In genomic region chr15:97411136-97411535, GRCm38 (mm10) we compare ENCODE assay signal across 32 mouse cellular contexts.
DNase-seq lines count a peak whose midpoint lies in the region; ATAC-seq and TF ChIP-seq lines count a peak whose summit lies in the region.
"Had no signal": no experiment of that assay in that cellular context is flagged by ENCODE, and none has a peak within 500 bp of the region (broad histone marks: within the 10 kb centered on the region; RNA-seq: fewer than 3 reads in every experiment).

No protein-coding gene starts in this region.

- 64% methylated on average over 2 of the region's 2 CpGs for WGBS in liver, embryonic 14.5 days (ENCODE audit: insufficient replicate concordance)

- intact Hi-C loops in gastrocnemius, adult 2 months (cut with DNase I): no loop called here
- intact Hi-C loops in gastrocnemius, postnatal 36 days (cut with DNase I): no loop called here
- intact Hi-C loops in left cerebral cortex, postnatal 14 days (cut with DNase I): loop anchor here (10.0 kb wide), 1 partner anchor 94 kb away; no protein-coding TSS in a partner anchor

- no peak overlapping the region for H3K4me3 ChIP-seq in gastrocnemius, adult 2 months
- no peak overlapping the region for H3K4me3 ChIP-seq in liver, embryonic 14.5 days (ENCODE audit: insufficient read depth in 1 of 2, low read depth in 2 of 2, low read length in 2 of 2)
- H3K4me3 ChIP-seq: embryonic facial prominence, embryonic 13.5 days; erythroblast, embryonic 14.5 days; forebrain, embryonic 12.5 days; hindbrain, embryonic 13.5 days; left cerebral cortex, adult 2 months; limb, embryonic 13.5 days; liver, embryonic 15.5 days; megakaryocyte, embryonic 14.5 days; midbrain, embryonic 15.5 days; neural tube, embryonic 15.5 days had no signal

- DNase-seq in gastrocnemius, adult 2 months: no peak
- DNase-seq in gastrocnemius, postnatal 36 days: no peak
- DNase-seq in liver, embryonic 14.5 days (ENCODE audit: low read depth in 3 of 3, low spot score in 3 of 3): no peak
- no peak for DNase-seq in liver
- DNase-seq in R1 (ENCODE audit: low read depth, low spot score): peak; percentile 61
- DNase-seq in splenic B cell, adult 2 months (ENCODE audit: low read depth, low spot score): peak; percentile 11
- DNase-seq in left cerebral cortex, postnatal 14 days (ENCODE audit: low spot score in 2 of 2): no peak
- DNase-seq: adrenal gland, postnatal 25 days; cerebellum, adult 11-12 months; cerebellum, adult 9-11 months; gastrocnemius, postnatal 14 days; heart, adult 11 months; heart, postnatal 4 days; kidney, adult 11 months; kidney, postnatal 14 days; lung, postnatal 4 days; right cerebral cortex, adult 18-20 months; spleen, adult 18-20 months; thymus, adult 2 months; thymus, postnatal 4 days had no signal

- peak; percentile 9; the same call in 1 of the 2 replicates for TF ChIP-seq CTCF in gastrocnemius, adult 2 months (IDR thresholded peaks at IDR 0.05)
- TF ChIP-seq CTCF in liver, embryonic 14.5 days (IDR thresholded peaks at IDR 0.05; ENCODE audit: low read depth): peak; percentile 45

- H3K4me2 ChIP-seq in liver, embryonic 14.5 days (ENCODE audit: low read depth): no peak overlapping the region
- H3K4me2 ChIP-seq: embryonic facial prominence, embryonic 13.5 days; forebrain, embryonic 12.5 days; heart, embryonic 11.5 days; hindbrain, embryonic 13.5 days; limb, embryonic 13.5 days; liver, embryonic 15.5 days; midbrain, embryonic 15.5 days; neural tube, embryonic 15.5 days had no signal

- H3K36me3 ChIP-seq in liver, embryonic 14.5 days (replicated peaks; ENCODE audit: control insufficient read depth, insufficient read depth, low read depth): no peaks in the 10 kb centered on the region
- no peaks in the 10 kb centered on the region for H3K36me3 ChIP-seq in splenic B cell, adult 2 months (ENCODE audit: control insufficient read depth, insufficient read depth, low read length, poor library complexity, severe bottlenecking)
- H3K36me3 ChIP-seq: embryonic facial prominence, embryonic 13.5 days; forebrain, embryonic 12.5 days; hindbrain, embryonic 13.5 days; limb, embryonic 13.5 days; liver, embryonic 15.5 days; midbrain, embryonic 15.5 days; neural tube, embryonic 15.5 days had no signal

- H3K9ac ChIP-seq in liver, embryonic 14.5 days (replicated peaks): no peak overlapping the region
- H3K9ac ChIP-seq: embryonic facial prominence, embryonic 13.5 days; forebrain, embryonic 12.5 days; hindbrain, embryonic 13.5 days; limb, embryonic 13.5 days; liver, embryonic 15.5 days; midbrain, embryonic 15.5 days; neural tube, embryonic 15.5 days had no signal

- H3K9me3 ChIP-seq in liver, embryonic 14.5 days (ENCODE audit: control insufficient read depth, low read length): no peaks in the 10 kb centered on the region
- H3K9me3 ChIP-seq: hindbrain, embryonic 13.5 days; liver, embryonic 15.5 days; midbrain, embryonic 15.5 days had no signal

- peaks cover 0 to 3% of the 10 kb centered on the region in 2 experiments; a peak in 2 of 4 replicates for H3K4me1 ChIP-seq in liver, embryonic 14.5 days (replicated peaks; ENCODE audit: control insufficient read depth in 2 of 2, insufficient read depth in 2 of 2, low read length in 1 of 2)
- H3K4me1 ChIP-seq: forebrain, embryonic 12.5 days; hindbrain, embryonic 13.5 days; liver, embryonic 15.5 days; megakaryocyte, embryonic 14.5 days; midbrain, embryonic 15.5 days had no signal

- no peak overlapping the region for H3K27ac ChIP-seq in gastrocnemius, adult 2 months
- H3K27ac ChIP-seq in liver, embryonic 14.5 days: no peak overlapping the region
- H3K27ac ChIP-seq: embryonic facial prominence, embryonic 13.5 days; forebrain, embryonic 12.5 days; hindbrain, embryonic 13.5 days; left cerebral cortex, adult 2 months; limb, embryonic 13.5 days; liver, embryonic 15.5 days; midbrain, embryonic 15.5 days; neural tube, embryonic 15.5 days had no signal

- TF ChIP-seq EP300 in liver, embryonic 14.5 days (IDR thresholded peaks at IDR 0.05; ENCODE audit: low read depth): no peak

- no peak for ATAC-seq in liver, embryonic 14.5 days (ENCODE audit: insufficient read depth)
- ATAC-seq in activated CD4-positive, CD25-positive, alpha-beta regulatory T cell, adult 4 months: no peak
- ATAC-seq: midbrain, embryonic 15.5 days had no signal

- H3K27me3 ChIP-seq in liver, embryonic 14.5 days (ENCODE audit: control insufficient read depth, insufficient read depth, low read length): no peaks in the 10 kb centered on the region
- no peaks in the 10 kb centered on the region for H3K27me3 ChIP-seq in splenic B cell, adult 2 months (ENCODE audit: control insufficient read depth, insufficient read depth, low read length, poor library complexity, severe bottlenecking)
- H3K27me3 ChIP-seq: embryonic facial prominence, embryonic 13.5 days; forebrain, embryonic 12.5 days; hindbrain, embryonic 13.5 days; limb, embryonic 13.5 days; megakaryocyte, embryonic 14.5 days; midbrain, embryonic 15.5 days; neural tube, embryonic 15.5 days had no signal

Comparison
In these comparisons a context has a peak if more than half of its experiments do, and no peak if none do; other contexts are left out.
1. DNase-seq: peak in R1 (single experiment) and splenic B cell, adult 2 months (single experiment); none in gastrocnemius, adult 2 months (single experiment), gastrocnemius, postnatal 36 days (0 of 2), liver, embryonic 14.5 days (0 of 3), liver (single experiment) and left cerebral cortex, postnatal 14 days (0 of 2).